Mouse (Mus musculus): Measurements from ENCODE around the gene Hist1h1a. TPM values are rescaled to one million over a fixed set of nuclear protein-coding genes. Genes with fewer than 3 reads are reported as not detected.

The Hist1h1a gene
- total RNA-seq, 1 experiment from 2014 or later, result 64.8 TPM

DNA sequence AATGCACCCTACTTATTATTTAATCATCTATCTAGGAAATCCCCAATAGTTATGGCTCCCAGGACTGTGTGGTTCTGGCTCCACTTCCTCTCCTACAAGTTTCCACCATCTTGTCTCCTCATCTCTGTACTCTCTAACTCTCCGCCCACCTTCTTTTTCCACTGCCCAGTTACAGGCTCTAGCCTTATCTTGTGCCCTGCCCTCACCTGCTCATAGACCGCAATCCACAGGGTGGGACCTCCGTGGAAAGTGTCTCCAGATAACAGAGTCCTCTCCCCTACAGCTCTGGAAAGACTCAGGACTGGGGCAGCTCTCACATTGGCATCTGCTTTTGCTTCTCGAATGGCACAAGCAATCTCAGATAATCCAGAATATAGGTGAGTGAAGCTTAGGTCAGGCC is 15.6 kb downstream of the Hist1h1a start:
- ATAC-seq (replicated peaks; ENCODE audit: insufficient number of reproducible peaks, low FRiP score, low TSS enrichment, poor library complexity, severe bottlenecking), result no peak

DNA sequence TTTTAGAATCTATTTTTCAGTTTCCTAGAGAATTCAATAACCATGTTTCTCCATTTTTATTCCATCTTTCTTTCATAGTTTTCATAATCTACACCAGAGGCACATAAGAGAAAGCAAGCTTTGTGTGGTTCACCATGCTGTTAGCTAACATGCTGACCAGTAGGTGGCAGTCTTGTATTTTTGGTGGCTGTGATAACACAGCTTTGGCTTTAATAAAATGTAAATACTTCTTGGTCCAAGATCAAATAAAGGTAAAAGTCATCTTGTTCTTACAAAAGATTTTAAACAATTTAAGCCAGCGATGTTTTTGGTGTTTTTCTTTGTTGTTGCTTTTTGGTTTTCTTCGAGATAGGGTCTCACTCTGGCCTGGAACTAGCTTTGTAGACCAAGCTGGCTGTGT is 29.1 kb downstream of the Hist1h1a start:
- ATAC-seq (replicated peaks; ENCODE audit: insufficient number of reproducible peaks, low FRiP score, low TSS enrichment, poor library complexity, severe bottlenecking), result peak; percentile 80

DNA sequence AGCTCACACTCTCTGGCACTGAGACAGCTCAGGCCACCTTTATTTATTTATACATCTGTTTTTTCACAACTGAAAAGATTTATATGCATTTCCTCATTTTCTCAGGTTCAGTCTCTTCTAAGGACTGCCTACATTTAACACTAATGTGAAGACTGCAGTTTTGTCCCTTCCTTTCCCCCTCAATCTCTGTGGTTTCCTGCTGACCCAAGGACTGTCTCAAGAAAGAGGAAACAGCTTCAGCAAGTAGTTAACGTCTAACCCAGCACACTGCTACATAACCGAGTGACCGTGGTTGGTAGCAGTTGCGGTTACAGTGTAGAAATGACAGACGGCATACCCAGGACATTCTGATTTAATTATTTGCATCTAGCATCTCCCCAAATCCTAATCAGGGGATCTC is 35.9 kb downstream of the Hist1h1a start:
- ATAC-seq (replicated peaks; ENCODE audit: insufficient number of reproducible peaks, low FRiP score, low TSS enrichment, poor library complexity, severe bottlenecking), result peak; percentile 94

DNA sequence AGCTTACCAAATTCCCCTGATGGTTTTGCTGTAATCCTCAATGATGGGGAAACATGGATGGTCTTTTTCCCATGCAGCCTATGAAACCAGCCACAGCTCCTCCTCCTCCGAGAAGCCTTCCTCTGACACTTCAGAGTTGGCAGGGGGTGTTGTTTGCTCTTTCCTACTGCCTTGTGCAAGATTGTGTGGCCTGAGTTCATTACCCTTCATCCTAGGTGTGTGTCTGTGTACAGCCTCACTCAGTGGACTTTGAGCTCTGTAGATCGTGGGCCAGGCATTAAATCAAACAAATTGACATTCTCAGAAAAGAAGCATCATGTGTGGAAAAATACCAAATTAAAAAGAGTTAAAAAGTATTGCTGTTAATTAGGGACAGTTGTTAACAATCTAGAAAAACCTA is 41.1 kb downstream of the Hist1h1a start:
- no peak for ATAC-seq (replicated peaks; ENCODE audit: insufficient number of reproducible peaks, low FRiP score, low TSS enrichment, poor library complexity, severe bottlenecking)

DNA sequence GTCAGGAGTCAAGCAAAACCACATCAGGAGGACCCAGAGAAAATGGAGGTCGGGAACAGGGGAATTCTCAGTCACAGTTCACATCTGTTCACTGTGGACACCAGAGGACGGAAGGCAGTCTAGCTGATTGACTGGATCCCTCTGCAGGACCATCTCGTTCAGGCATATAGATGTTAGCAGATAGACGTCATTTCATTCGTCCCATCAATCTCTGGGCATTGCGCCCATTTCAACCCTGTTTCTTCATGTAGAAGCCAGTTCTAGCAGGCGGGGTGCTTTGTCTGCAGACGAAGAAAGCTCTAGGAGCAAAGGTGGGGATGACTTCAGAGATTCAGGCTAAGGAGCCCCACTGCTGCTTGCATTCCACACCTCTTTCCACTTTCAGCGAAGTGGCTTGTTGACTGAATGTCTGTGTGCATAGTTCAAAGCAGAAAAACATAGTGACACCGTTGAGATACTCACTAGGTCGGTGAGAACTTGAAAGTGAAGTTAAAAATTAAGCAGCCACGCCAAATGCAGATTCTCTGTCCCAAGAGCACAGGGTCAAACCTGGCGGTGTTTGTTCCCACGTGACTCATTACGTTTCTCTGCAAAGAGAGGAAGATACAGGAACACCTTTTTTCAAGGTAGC is 43.1 kb downstream of the Hist1h1a start, which contains the start of gene Slc17a2:
Gene Slc17a2 (plus strand): TSS at position 572 of the 631 bp plus-strand sequence.
- no peak for ATAC-seq (replicated peaks; ENCODE audit: insufficient number of reproducible peaks, low FRiP score, low TSS enrichment, poor library complexity, severe bottlenecking)

Other genes starting within 250 kb of the Hist1h1a start
- 24.5 to 149 TPM (median 46.4 TPM) in 3 replicates for gene Hist1h4h, start 232.6 kb upstream of the Hist1h1a start, total RNA-seq (2017)
- gene Hist1h2af, start 229.8 kb upstream of the Hist1h1a start, total RNA-seq (2017), result 1.4 to 11.6 TPM in 2 of 3 replicates, not detected in the other
- gene Hist1h3g, start 228.2 kb upstream of the Hist1h1a start, total RNA-seq (2017), result not detected in 3 replicates
- 0.21 to 4.4 TPM (median 2.1 TPM) in 3 replicates for gene Hist1h2bh, start 220.3 kb upstream of the Hist1h1a start, total RNA-seq (2017)
- gene Hist1h3f, start 219.6 kb upstream of the Hist1h1a start, total RNA-seq (2017), result 0.53 to 21.8 TPM (median 16.4 TPM) in 3 replicates
- gene Hist1h4f, start 212.0 kb upstream of the Hist1h1a start, total RNA-seq (2017), result 42.2 to 123 TPM (median 49.9 TPM) in 3 replicates
- gene Hist1h1d, start 210.4 kb upstream of the Hist1h1a start, total RNA-seq (2017), result 16.3 to 25.9 TPM (median 21.9 TPM) in 3 replicates
- gene Hist1h3e, start 201.3 kb upstream of the Hist1h1a start, total RNA-seq (2017), result 12.4 to 48.1 TPM (median 39.4 TPM) in 3 replicates
- gene Hist1h2ae, start 192.4 kb upstream of the Hist1h1a start, total RNA-seq (2017), result 6.1 to 28.4 TPM (median 15.0 TPM) in 3 replicates
- gene Hist1h2bg, start 192.3 kb upstream of the Hist1h1a start, total RNA-seq (2017), result 86.4 to 193 TPM (median 86.9 TPM) in 3 replicates
- 19.2 to 51.4 TPM (median 45.4 TPM) in 3 replicates for gene Hist1h2bf, start 189.5 kb upstream of the Hist1h1a start, total RNA-seq (2017)
- gene Hist1h2ad, start 189.3 kb upstream of the Hist1h1a start, total RNA-seq (2017), result 1.5 to 92.8 TPM (median 16.7 TPM) in 3 replicates
- gene Hist1h3d, start 187.9 kb upstream of the Hist1h1a start, total RNA-seq (2017), result 1.5 to 3.3 TPM (median 2.1 TPM) in 3 replicates
- 78.9 to 170 TPM (median 90.0 TPM) in 3 replicates for gene Hist1h4d, start 182.1 kb upstream of the Hist1h1a start, total RNA-seq (2017)
- 13.1 to 35.9 TPM (median 14.5 TPM) in 3 replicates for gene Hist1h2be, start 142.5 kb upstream of the Hist1h1a start, total RNA-seq (2017)
- 81.6 to 216 TPM (median 97.2 TPM) in 3 replicates for gene Hist1h1e, start 141.1 kb upstream of the Hist1h1a start, total RNA-seq (2017)
- gene Hist1h2ac, start 79.7 kb upstream of the Hist1h1a start, total RNA-seq (2017), result 5.0 to 8.9 TPM (median 8.3 TPM) in 3 replicates
- gene Hist1h2bc, start 79.5 kb upstream of the Hist1h1a start, total RNA-seq (2017), result 28.7 to 101 TPM (median 49.7 TPM) in 3 replicates
- gene Hist1h1t, start 67.9 kb upstream of the Hist1h1a start, total RNA-seq (2017), result not detected in 3 replicates
- gene Hist1h4c, start 65.2 kb upstream of the Hist1h1a start, total RNA-seq (2017), result 82.1 to 150 TPM (median 93.5 TPM) in 3 replicates
- gene Hfe, start 52.8 kb upstream of the Hist1h1a start, total RNA-seq (2017), result 90.6 to 170 TPM (median 150 TPM) in 3 replicates
- gene Hist1h1c, start 24.9 kb upstream of the Hist1h1a start, total RNA-seq (2017), result 589 to 739 TPM (median 677 TPM) in 3 replicates
- gene Hist1h3c, start 18.1 kb upstream of the Hist1h1a start, total RNA-seq (2017), result 6.8 TPM in 1 of 3 replicates, not detected in the others
- 151 to 300 TPM (median 178 TPM) in 3 replicates for gene Hist1h2bb, start 16.9 kb upstream of the Hist1h1a start, total RNA-seq (2017)
- 64.3 to 74.6 TPM in 2 of 3 replicates, not detected in the other for gene Hist1h2ab, start 12.5 kb upstream of the Hist1h1a start, total RNA-seq (2017)
- 9.7 TPM in 1 of 3 replicates, not detected in the others for gene Hist1h3b, start 11.4 kb upstream of the Hist1h1a start, total RNA-seq (2017)
- 10.8 to 62.1 TPM (median 12.1 TPM) in 3 replicates for gene Hist1h4b, start 6.7 kb upstream of the Hist1h1a start, total RNA-seq (2017)
- gene Hist1h4a, start 2.4 kb upstream of the Hist1h1a start, total RNA-seq (2017), result 43.2 to 186 TPM (median 59.3 TPM) in 3 replicates
- gene Hist1h3a, start 1.3 kb upstream of the Hist1h1a start, total RNA-seq (2017), result 4.6 to 86.2 TPM (median 18.3 TPM) in 3 replicates
- gene Trim38, start 6.2 kb downstream of the Hist1h1a start, total RNA-seq (2017), result not detected in 3 replicates
- gene Slc17a2, start 43.3 kb downstream of the Hist1h1a start, total RNA-seq (2017), result not detected in 3 replicates
- gene Slc17a3, start 75.8 kb downstream of the Hist1h1a start, total RNA-seq (2017), result not detected in 3 replicates
- gene Slc17a1, start 104.1 kb downstream of the Hist1h1a start, total RNA-seq (2017), result not detected in 3 replicates
- gene Slc17a4, start 151.3 kb downstream of the Hist1h1a start, total RNA-seq (2017), result not detected in 3 replicates
- gene Hist1h2ba, start 170.5 kb downstream of the Hist1h1a start, total RNA-seq (2017), result not detected in 3 replicates
- not detected in 3 replicates for gene Hist1h2aa, start 170.8 kb downstream of the Hist1h1a start, total RNA-seq (2017)
- not detected in 3 replicates for gene Scgn, start 227.5 kb downstream of the Hist1h1a start, total RNA-seq (2017)